Mouse (Mus musculus) frontal cortex, adult (tissue): ENCODE measurements around the gene Kti12.

ENCODE experiments used
- ATAC-seq: cut with Nextera tagmentation; 2 replicates; pipeline ENCODE4 v1.9.2; 2017; ENCODE audit warnings: mild to moderate bottlenecking, moderate library complexity, mixed read lengths; ENCODE audit not compliant: low TSS enrichment

Gene Kti12

DNA sequence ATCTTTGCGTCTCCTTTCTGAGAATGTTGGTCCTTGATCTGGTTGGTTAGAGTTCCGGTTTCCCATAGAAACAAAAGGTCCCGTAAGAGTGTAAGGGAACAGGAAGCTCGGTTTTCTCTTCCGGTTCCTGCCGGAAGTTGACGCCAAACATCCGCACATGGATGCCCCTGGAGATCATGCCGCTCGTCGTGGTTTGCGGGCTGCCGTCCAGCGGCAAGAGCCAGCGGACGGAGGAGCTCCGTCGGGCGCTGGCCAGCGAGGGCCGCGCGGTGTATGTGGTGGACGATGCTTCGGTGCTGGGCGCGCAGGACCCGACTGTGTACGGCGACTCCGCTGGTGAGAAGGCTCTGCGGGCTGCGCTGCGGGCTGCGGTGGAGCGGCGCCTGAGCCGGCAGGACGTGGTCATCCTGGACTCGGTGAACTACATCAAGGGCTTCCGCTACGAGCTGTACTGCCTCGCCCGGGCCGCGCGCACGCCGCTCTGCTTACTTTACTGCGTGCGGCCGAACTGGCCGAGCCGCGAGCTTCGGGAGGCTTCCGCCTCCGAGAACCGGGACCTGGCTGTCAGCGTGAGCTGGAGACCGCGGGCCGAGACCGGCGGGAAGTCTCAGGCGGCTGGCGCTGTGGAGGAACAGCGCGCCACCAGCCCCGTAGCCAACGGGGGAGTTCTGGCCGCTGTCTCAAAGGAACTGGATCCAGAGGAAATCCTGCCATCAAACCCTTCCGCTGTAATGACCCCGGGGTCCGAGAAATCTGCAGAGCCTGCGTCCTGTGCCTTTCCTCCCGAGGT, at the start of gene Kti12:
TSS of gene Kti12 (plus strand) at position 71 of the 790 bp plus-strand sequence.
- ATAC-seq: peak; percentile 96

- ATAC-seq: peak; percentile 55; the same call in 1 of the 2 replicates
Observed at GRCm38 (mm10) chr4:108798083-108798830, 49.3 kb upstream of the Kti12 start.

GRCm38 (mm10) chr4:108803535-108803934, 44.0 kb upstream of the Kti12 start:
- ATAC-seq: peak; percentile 80

DNA sequence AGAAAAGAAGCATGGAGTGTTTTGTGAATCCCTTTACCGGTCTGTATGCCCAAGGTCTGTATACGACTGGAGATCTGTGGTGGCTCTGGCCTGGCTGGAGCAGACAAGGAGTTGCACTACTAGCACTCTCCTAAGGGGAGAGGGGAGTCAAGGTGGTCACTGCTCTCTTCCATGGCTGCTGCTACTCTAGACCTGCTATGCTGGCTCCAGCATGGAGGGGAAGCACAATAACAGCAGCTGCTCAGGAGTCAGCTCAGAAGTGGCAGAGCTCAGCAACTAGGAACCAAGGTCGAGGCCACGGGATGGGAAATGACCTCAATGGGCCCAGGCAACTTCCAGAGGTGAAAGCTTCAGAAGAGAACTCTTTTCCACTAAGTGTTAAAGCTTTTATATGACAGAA, 36.4 kb upstream of the Kti12 start:
- ATAC-seq: no peak

- ATAC-seq: no peak
Observed at GRCm38 (mm10) chr4:108811550-108811949, 36.0 kb upstream of the Kti12 start.

- no peak for ATAC-seq
Observed at GRCm38 (mm10) chr4:108825677-108826076, 21.9 kb upstream of the Kti12 start.

DNA sequence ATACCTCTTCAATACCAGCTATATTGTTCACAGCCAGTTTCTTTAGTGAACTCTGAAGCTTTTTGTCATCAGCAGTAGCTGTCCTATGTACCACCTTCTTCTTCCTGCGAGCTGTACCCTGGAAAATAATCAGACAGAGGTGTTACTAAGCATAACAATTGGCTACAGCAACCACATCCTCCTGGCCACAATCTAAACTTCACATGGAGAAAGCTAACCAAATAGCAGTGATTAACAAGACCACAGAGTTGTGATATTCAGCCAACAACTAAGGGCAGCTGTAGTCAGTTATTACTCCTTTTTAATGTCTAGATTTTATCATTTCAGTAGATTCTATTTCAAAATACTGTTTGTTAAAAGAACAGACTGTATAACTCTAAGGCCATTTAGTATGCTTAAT, 21.5 kb upstream of the Kti12 start:
- no peak for ATAC-seq

GRCm38 (mm10) chr4:108826643-108827042, 20.9 kb upstream of the Kti12 start:
- ATAC-seq: no peak

DNA sequence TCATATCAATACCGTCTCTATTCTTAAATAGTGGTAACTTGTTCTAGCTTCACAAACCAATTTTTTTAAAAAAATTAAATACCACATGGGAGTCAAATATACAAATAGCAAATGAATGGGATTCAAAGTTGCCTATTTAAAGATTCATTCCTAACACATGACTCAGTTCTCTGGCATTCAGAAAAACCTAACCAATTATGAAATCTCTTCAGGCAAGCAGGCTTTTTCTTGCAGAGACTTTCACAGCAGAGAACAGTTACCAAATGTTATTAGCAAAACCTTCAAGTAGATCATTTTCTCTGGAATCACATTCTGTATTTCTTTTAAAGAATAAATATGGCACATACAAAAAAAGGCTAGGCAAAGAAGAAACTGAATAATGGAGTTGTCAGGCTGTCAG, 16.9 kb upstream of the Kti12 start:
- ATAC-seq: no peak

GRCm38 (mm10) chr4:108832916-108833827, 14.4 kb upstream of the Kti12 start, which contains the start of gene Btf3l4:
Gene Btf3l4 (minus strand): TSS chr4:108833614.
- ATAC-seq: peak; percentile 83

DNA sequence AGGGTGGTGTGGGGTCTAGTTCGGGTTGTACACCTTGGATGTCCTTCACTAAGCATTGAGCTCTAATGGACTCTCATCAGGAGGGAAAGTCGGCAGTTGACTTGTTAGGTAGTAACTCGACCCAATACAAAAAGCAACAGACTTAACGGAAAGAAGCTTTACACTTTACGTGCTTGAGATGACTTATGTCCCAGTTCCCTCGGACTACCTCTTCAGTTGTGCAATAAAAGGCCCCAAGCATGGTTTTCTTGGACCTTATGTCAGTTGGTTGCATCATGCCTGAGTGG, 13.8 kb upstream of the Kti12 start:
- ATAC-seq: no peak; the same call in 1 of the 2 replicates

DNA sequence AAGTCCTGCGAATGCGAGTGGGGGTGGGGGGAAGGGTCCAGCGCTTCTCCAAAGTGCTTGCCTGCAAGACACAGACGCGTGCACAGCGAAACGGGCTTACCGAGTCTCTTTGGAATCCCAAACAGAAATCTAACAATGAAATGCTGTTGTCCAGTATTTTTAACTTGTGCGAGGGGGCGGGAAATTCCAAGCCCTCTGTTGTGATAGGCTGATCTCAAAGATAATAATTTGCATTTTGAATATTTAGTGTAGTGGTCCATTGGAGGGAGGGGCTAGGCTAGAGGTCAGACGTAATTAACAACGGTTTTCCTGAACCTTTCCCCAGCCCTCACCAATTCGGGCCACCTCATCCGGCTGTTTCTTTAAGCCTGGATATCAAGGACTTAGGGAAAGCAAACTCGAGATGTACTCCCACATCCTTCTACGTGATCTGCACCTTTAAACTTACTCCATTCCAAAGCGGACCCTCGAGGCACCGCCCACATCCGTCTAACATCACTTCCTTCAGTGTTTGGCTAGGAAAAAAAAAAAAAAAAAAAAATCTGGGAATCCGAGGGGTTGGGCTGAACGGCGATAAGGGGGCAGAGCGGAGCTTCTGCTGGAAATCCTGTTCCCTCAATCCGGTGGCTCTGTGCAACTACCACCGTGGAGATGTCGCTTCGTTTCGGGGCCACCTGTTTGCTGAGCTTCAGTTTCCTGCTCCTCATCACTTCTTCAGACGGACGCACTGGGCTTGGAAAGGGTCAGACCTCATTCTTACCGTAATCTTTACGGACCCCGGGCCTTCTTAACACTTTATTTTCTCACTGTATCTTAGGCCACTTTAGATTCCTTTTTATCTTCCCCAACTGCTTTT, 13.2 kb upstream of the Kti12 start, which contains the start of gene Txndc12:
TSS of gene Txndc12 (plus strand) at position 487 of the 856 bp plus-strand sequence.
- ATAC-seq: peak; percentile 62

- ATAC-seq: no peak
Observed at GRCm38 (mm10) chr4:108834971-108835311, 12.6 kb upstream of the Kti12 start.

DNA sequence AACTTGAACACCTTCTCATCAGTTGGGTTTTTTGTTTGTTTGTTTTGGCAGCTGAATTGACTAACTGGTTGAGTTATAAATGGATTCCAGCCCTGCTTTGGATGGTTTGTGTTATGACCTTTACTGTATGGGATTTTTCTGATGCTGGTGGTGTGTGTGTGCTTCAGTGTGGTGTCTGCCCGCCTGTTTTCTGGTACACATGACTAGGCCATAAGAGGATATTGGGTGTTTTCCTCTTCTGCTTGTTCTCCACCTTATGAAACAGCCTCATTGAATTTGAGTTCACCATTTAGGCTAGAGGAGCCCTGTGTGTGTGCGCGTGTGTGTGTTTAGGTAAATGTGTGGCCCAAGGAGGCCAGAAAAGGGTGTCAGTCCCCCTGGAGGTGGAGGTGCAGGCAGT, 12.1 kb upstream of the Kti12 start:
- no peak for ATAC-seq

DNA sequence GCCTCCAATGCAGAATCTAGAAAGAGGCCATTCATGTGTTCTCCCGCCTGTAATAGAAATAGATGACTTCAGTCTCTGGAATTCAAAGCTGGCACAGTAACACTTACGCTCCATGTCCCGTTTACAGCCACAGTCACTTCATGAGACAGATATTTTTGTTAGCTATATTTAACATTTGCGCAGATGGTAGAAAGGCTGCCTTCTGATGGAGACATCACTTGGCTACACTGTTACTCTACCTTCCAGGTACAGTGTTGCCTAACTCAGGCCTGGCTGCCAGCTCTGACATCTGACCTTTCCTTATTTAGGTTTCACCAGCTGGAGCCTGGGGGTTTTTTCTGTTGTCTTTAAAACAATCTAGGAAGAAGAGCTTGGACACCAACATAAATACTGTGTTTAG, 9.6 kb upstream of the Kti12 start:
- ATAC-seq: 0 out of 2 replicates have a peak, but pooled peaks have one; percentile 14

DNA sequence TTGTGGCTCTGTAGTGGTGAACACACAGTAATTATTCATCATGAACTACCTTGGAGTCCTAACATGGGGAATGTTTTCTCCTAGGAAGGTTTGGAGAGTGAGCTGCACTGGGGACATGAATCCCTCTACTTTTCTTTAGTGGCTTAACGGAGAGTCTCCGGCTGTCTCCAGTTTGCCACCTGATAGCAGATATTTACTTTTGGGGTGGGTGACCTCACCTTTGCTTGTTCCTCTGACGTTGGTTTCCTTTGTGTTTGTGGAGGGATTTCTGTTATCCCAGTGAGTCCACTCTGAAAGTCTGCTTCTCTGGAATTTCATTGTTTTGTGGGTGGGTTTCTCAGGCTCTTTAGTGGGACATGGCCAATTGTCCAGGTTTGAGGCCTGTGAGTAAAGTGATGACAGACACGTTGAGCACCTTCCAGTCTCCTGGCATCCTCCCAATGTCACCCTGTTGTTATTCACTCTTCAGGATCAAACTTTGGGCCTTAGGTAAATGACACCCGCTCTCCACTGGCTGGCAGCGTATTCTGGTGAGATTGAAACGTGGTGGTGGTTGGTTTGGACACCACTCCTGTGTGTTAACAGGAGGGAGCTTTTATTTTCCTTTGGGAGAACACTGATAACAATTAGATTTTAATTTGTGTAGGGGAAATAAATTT, 5.5 kb upstream of the Kti12 start:
- ATAC-seq: no peak

DNA sequence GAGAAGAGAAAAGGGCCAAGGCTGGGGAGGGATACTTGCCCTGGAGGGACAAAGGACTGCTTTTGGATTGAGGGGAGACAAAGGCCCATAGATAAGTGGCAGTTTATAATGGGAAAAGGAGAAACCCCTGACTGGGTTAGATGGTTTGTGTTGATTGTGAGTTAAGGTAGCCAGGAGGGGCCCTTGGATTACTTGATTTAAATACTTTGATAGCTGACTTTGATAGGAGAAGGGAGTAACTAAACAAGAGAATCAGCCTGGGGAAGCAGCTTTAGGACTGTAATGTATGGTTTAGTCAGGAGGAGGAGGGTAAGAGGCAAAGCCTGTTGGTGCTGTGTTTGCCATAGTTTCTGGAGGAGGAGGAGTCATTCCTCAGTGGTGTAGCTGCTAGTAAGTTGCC, 4.2 kb upstream of the Kti12 start:
- ATAC-seq: no peak

DNA sequence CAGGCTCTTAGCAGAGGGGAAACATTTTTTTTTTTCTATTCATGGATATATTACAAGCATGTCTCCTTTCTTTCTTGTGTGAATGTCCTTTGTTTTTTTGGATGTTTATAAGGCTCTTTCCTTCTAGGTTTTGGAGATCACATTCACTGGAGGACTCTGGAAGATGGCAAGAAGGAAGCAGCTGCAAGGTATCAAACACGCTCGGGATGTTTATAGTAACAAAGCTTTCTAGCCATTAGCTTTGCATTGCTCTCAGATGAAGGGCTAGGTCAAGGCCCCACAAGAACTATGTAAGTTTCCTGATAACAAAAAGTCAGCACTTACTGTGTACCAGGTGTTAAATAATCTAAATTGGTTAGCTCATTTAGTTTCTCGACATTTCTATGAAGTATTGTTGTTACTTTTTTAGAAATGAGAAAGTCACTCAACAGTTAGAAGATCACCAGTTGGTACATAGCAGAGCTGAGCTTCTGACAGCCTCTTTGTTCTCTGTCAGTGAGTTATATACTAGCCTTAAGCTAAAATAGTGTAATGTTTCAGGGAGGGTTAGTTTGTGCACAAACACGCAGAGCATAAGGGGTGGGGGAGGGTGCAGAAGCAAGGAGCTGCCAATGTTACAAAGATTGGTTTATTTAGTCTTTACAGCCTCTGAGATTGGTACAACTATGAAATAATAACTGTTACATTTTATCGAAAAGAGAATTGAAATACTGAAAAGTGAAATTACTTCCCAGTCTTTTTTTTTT, 1.6 kb upstream of the Kti12 start:
- no peak for ATAC-seq

DNA sequence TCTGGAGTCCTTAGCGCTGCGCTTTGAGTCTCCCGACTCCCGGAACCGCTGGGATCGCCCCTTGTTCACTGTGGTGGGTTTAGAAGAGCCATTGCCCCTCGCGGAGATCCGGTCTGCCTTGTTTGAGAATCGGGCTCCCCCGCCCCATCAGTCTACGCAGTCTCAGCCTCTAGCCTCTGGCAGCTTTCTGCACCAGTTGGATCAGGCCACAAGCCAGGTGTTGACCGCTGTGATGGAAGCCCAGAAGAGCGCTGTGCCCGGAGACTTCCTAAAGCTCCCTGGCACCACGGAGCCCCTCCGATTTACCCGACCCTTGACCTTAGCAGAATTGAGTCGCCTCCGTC, 892 bp downstream of the Kti12 start, which contains the start of gene A730015C16Rik:
TSS of gene A730015C16Rik (minus strand) at position 115 of the 344 bp plus-strand sequence.
- ATAC-seq: peak; percentile 24

DNA sequence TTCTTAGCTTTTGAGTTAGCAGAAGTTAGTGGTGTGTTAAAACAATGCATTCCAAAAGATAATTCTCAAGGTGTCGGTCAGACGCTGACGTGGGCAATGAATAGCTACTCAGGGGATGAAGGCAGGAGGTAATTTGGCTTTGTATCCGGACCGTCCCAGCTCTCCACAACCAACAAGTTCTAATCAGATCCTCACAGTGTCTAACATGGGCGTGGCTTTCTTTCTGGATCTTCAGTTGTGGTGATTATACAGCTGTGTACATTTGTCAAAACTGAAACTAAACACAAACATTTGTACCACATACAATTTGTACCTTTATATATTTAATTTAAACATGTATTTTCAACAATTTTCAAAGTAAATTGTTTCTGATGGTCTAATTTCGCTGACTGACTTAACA, 19.2 kb downstream of the Kti12 start:
- ATAC-seq: no peak
